Mouse (Mus musculus) stomach, postnatal 0 days (tissue): Measurements from ENCODE around the gene Bcar3.

Experiments
- CTCF ChIP-seq: IDR thresholded peaks from 2 replicates; pipeline ENCODE4 v1.5.1; 2016; ENCODE audit warnings: antibody characterized with exemption, low read depth, mild to moderate bottlenecking, moderate library complexity
- EP300 ChIP-seq: optimal IDR thresholded peaks from 2 replicates; pipeline ENCODE3; 2016; ENCODE audit warnings: antibody characterized with exemption

DNA sequence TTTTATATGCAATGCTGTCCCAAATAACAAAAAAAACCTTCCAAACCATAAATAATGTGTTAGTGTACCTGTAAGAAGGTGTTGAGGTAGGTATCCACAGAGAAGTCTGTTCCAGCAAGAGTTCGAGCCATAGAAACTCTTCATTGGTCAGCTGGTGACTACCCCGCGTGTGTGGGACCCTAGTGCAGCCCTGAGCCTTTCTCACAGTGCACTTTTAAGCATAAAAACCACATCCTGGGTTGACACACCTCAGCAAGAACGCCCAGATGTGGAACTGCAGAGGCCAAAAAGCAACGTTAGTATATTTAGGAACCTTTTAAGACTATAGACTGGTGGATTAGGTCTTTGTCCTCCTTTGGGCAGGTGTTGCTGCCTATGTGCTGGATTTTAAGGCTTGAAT, 6.7 kb upstream of the Bcar3 start:
- TF ChIP-seq EP300 (no peak), CTCF (no peak)
